Comparison of ENCODE assay signal across 17 mouse cellular contexts in the genomic region with DNA sequence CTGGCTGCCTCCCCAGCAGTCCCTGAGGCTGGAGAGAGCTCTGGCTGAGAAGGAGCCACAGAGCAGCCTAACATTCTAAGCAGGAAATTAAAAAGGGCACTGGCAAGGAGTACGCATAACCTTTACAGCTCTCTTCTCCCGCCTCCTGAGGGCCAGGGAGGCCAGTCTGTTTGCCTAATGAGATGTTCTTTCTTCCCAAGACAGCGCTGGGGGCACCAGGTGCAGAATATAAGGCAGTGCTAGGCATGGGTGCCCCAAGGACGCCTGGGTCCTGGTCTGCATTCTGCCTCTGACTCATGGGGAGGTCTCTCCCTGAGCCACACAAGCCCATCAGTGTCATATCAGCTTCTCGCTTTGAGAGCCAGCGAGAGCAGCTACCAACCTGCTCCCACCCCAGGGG. TPM values are rescaled to one million over a fixed set of nuclear protein-coding genes. Genes with fewer than 3 reads are reported as not detected.
A peak's percentile ranks its signal among the peaks of the same experiment; 100 is the strongest.
DNase-seq lines count a peak whose midpoint lies in the region; ATAC-seq and TF ChIP-seq lines count a peak whose summit lies in the region.
"Had no signal": no experiment of that assay in that cellular context is flagged by ENCODE, and none has a peak within 500 bp of the region (broad histone marks: within the 10 kb centered on the region; RNA-seq: fewer than 3 reads in every experiment).

No protein-coding gene starts in this region.

- no peak overlapping the region for H3K4me2 ChIP-seq in forebrain, embryonic 12.5 days
- no peak overlapping the region for H3K4me2 ChIP-seq in forebrain, postnatal 0 days (ENCODE audit: low read depth)
- H3K4me2 ChIP-seq in kidney, embryonic 16.5 days (replicated peaks; ENCODE audit: low read depth, low read length), result no peak overlapping the region
- no peak overlapping the region for H3K4me2 ChIP-seq in embryonic facial prominence, embryonic 12.5 days (replicated peaks)
- no peak overlapping the region for H3K4me2 ChIP-seq in midbrain, embryonic 11.5 days
- H3K4me2 ChIP-seq: lung, embryonic 15.5 days had no signal

- WGBS in forebrain, embryonic 12.5 days, result 74% methylated on average over 6 of the region's 6 CpGs
- 68% methylated on average over 6 of the region's 6 CpGs for WGBS in forebrain, postnatal 0 days
- WGBS in kidney, embryonic 16.5 days, result 77% methylated on average over 6 of the region's 6 CpGs
- WGBS in embryonic facial prominence, embryonic 12.5 days, result 80% methylated on average over 6 of the region's 6 CpGs
- 84% methylated on average over 6 of the region's 6 CpGs for WGBS in midbrain, embryonic 11.5 days

- TF ChIP-seq CTCF in forebrain, postnatal 0 days (IDR thresholded peaks at IDR 0.05; ENCODE audit: low read depth), result no peak

- no peak for ATAC-seq in forebrain, embryonic 12.5 days (ENCODE audit: low FRiP score)
- no peak for ATAC-seq in forebrain, postnatal 0 days
- no peak for ATAC-seq in kidney, embryonic 16.5 days (ENCODE audit: low FRiP score, low TSS enrichment)
- no peak for ATAC-seq in embryonic facial prominence, embryonic 12.5 days (ENCODE audit: insufficient number of reproducible peaks, insufficient read depth, low FRiP score, low TSS enrichment)
- no peak for ATAC-seq in midbrain, embryonic 11.5 days (ENCODE audit: low FRiP score)

- H3K27me3 ChIP-seq in forebrain, embryonic 12.5 days, result no peaks in the 10 kb centered on the region
- no peaks in the 10 kb centered on the region for H3K27me3 ChIP-seq in forebrain, postnatal 0 days (ENCODE audit: insufficient read depth, low read length)
- no peaks in the 10 kb centered on the region for H3K27me3 ChIP-seq in kidney, embryonic 16.5 days (ENCODE audit: insufficient read depth, low read length)
- no peaks in the 10 kb centered on the region for H3K27me3 ChIP-seq in embryonic facial prominence, embryonic 12.5 days
- H3K27me3 ChIP-seq in midbrain, embryonic 11.5 days (ENCODE audit: control insufficient read depth, insufficient read depth, low read length), result no peaks in the 10 kb centered on the region
- H3K27me3 ChIP-seq: lung, embryonic 15.5 days had no signal

- no peak overlapping the region for H3K4me3 ChIP-seq in forebrain, embryonic 12.5 days (replicated peaks)
- H3K4me3 ChIP-seq in forebrain, postnatal 0 days (ENCODE audit: low read depth, low read length), result no peak overlapping the region
- no peak overlapping the region for H3K4me3 ChIP-seq in kidney, embryonic 16.5 days (ENCODE audit: low read length)
- no peak overlapping the region for H3K4me3 ChIP-seq in embryonic facial prominence, embryonic 12.5 days
- H3K4me3 ChIP-seq in midbrain, embryonic 11.5 days (ENCODE audit: low read depth, low read length), result no peak overlapping the region
- H3K4me3 ChIP-seq: lung, embryonic 15.5 days had no signal

- H3K27ac ChIP-seq in forebrain, embryonic 12.5 days, result no peak overlapping the region; the same call in 1 of the 2 replicates
- H3K27ac ChIP-seq in forebrain, postnatal 0 days (ENCODE audit: low read depth, low read length), result no peak overlapping the region
- no peak overlapping the region for H3K27ac ChIP-seq in kidney, embryonic 16.5 days (ENCODE audit: low read length)
- 0 out of 2 replicates have a peak overlapping the region, but pooled peaks have one; percentile 23 for H3K27ac ChIP-seq in embryonic facial prominence, embryonic 12.5 days
- peak overlapping the region; percentile 25; the same call in 1 of the 2 replicates for H3K27ac ChIP-seq in midbrain, embryonic 11.5 days (ENCODE audit: low read depth, low read length)
- H3K27ac ChIP-seq: lung, embryonic 15.5 days had no signal

- H3K9ac ChIP-seq in forebrain, embryonic 12.5 days, result peak overlapping the region; percentile 14; the same call in 1 of the 2 replicates
- no peak overlapping the region for H3K9ac ChIP-seq in forebrain, postnatal 0 days
- H3K9ac ChIP-seq in kidney, embryonic 16.5 days (replicated peaks; ENCODE audit: low read length), result peak overlapping the region; percentile 35; the same call in 1 of the 2 replicates
- no peak overlapping the region for H3K9ac ChIP-seq in embryonic facial prominence, embryonic 12.5 days
- no peak overlapping the region for H3K9ac ChIP-seq in midbrain, embryonic 11.5 days (ENCODE audit: low read length)

- peaks cover 6% of the 10 kb centered on the region; the same call in 1 of the 2 replicates for H3K36me3 ChIP-seq in forebrain, embryonic 12.5 days (replicated peaks)
- H3K36me3 ChIP-seq in forebrain, postnatal 0 days (ENCODE audit: insufficient read depth), result no peaks in the 10 kb centered on the region
- H3K36me3 ChIP-seq in kidney, embryonic 16.5 days (ENCODE audit: insufficient read depth, low read length), result 0 out of 2 replicates have a peak, but pooled peaks cover 3% of the 10 kb centered on the region
- 0 out of 2 replicates have a peak, but pooled peaks cover 3% of the 10 kb centered on the region for H3K36me3 ChIP-seq in embryonic facial prominence, embryonic 12.5 days
- no peaks in the 10 kb centered on the region for H3K36me3 ChIP-seq in midbrain, embryonic 11.5 days (ENCODE audit: control insufficient read depth, insufficient read depth, low read length)

- H3K4me1 ChIP-seq in forebrain, embryonic 12.5 days, result peaks cover 33% of the 10 kb centered on the region
- H3K4me1 ChIP-seq in forebrain, postnatal 0 days (ENCODE audit: insufficient read depth), result no peaks in the 10 kb centered on the region
- H3K4me1 ChIP-seq in kidney, embryonic 16.5 days (ENCODE audit: insufficient read depth, low read length), result peaks cover 21% of the 10 kb centered on the region
- peaks cover 19% of the 10 kb centered on the region for H3K4me1 ChIP-seq in embryonic facial prominence, embryonic 12.5 days
- H3K4me1 ChIP-seq in midbrain, embryonic 11.5 days (ENCODE audit: control insufficient read depth, insufficient read depth, low read length), result peaks cover 13% of the 10 kb centered on the region

- no peak for DNase-seq in forebrain, postnatal 0 days
- DNase-seq in kidney, postnatal 10 days, result no peak
- no peak for DNase-seq in midbrain, embryonic 11.5 days (ENCODE audit: low spot score, missing footprints)
- DNase-seq in lung, postnatal 14 days, result no peak
- DNase-seq in layer of hippocampus, adult 9-11 months, result no peak
- DNase-seq: B cell, adult 2 months; cerebellum, adult 11-12 months; gastrocnemius, postnatal 10 days; heart, postnatal 10 days; kidney, adult 18-20 months had no signal

- no peaks in the 10 kb centered on the region for H3K9me3 ChIP-seq in forebrain, embryonic 12.5 days
- no peaks in the 10 kb centered on the region for H3K9me3 ChIP-seq in forebrain, postnatal 0 days (ENCODE audit: low read length)
- H3K9me3 ChIP-seq in kidney, embryonic 16.5 days (ENCODE audit: low read length), result no peaks in the 10 kb centered on the region
- no peaks in the 10 kb centered on the region for H3K9me3 ChIP-seq in embryonic facial prominence, embryonic 12.5 days
- H3K9me3 ChIP-seq in midbrain, embryonic 11.5 days (ENCODE audit: control insufficient read depth, low read length), result no peaks in the 10 kb centered on the region
- H3K9me3 ChIP-seq: G1E; lung, embryonic 15.5 days had no signal

RNA-seq across cellular contexts. Expression of gene Kif18b, which starts 3.4 kb away (rescaled TPM):
- polyA plus RNA-seq in forebrain, embryonic 12.5 days (2016; fragmentation: Nextera tagmentation; extraction: Ambion mirVana), result 10.8 and 13.0 TPM in 2 replicates
- total RNA-seq in forebrain, postnatal 0 days (2014; rRNA removed), result 3.2 and 6.6 TPM in 2 replicates
- polyA plus RNA-seq in forebrain, postnatal 0 days (2015; fragmentation: Nextera tagmentation; extraction: Ambion mirVana), result 0.54 and 0.70 TPM in 2 replicates
- polyA plus RNA-seq in kidney, embryonic 16.5 days (2015; fragmentation: Nextera tagmentation; extraction: Ambion mirVana), result 11.5 and 12.6 TPM in 2 replicates
- polyA plus RNA-seq in embryonic facial prominence, embryonic 12.5 days (2016; fragmentation: Nextera tagmentation; extraction: Ambion mirVana), result 10.3 and 10.6 TPM in 2 replicates
- polyA plus RNA-seq in midbrain, embryonic 11.5 days (2014; fragmentation: Nextera tagmentation; extraction: Ambion mirVana), result 6.3 and 6.9 TPM in 2 replicates

RNA-seq across cellular contexts. Expression of gene Gfap, which starts 20.8 kb away (rescaled TPM):
- polyA plus RNA-seq in forebrain, embryonic 12.5 days (2016; fragmentation: Nextera tagmentation; extraction: Ambion mirVana), result 0.09 TPM in 1 of 2 replicates, not detected in the other
- 44.4 and 58.9 TPM in 2 replicates for total RNA-seq in forebrain, postnatal 0 days (2014; rRNA removed)
- 31.8 and 52.6 TPM in 2 replicates for polyA plus RNA-seq in forebrain, postnatal 0 days (2015; fragmentation: Nextera tagmentation; extraction: Ambion mirVana)
- polyA plus RNA-seq in kidney, embryonic 16.5 days (2015; fragmentation: Nextera tagmentation; extraction: Ambion mirVana), result 0.41 and 0.50 TPM in 2 replicates
- 0.29 and 0.41 TPM in 2 replicates for polyA plus RNA-seq in embryonic facial prominence, embryonic 12.5 days (2016; fragmentation: Nextera tagmentation; extraction: Ambion mirVana)
- polyA plus RNA-seq in midbrain, embryonic 11.5 days (2014; fragmentation: Nextera tagmentation; extraction: Ambion mirVana), result 0.11 TPM in 1 of 2 replicates, not detected in the other
- total RNA-seq: G1E had no signal
- polyA plus RNA-seq: G1E had no signal

RNA-seq across cellular contexts. Expression of gene C1ql1, which starts 25.0 kb away (rescaled TPM):
- 3.7 and 4.0 TPM in 2 replicates for polyA plus RNA-seq in forebrain, embryonic 12.5 days (2016; fragmentation: Nextera tagmentation; extraction: Ambion mirVana)
- 10.3 and 11.8 TPM in 2 replicates for total RNA-seq in forebrain, postnatal 0 days (2014; rRNA removed)
- polyA plus RNA-seq in forebrain, postnatal 0 days (2015; fragmentation: Nextera tagmentation; extraction: Ambion mirVana), result 3.9 and 5.4 TPM in 2 replicates
- polyA plus RNA-seq in kidney, embryonic 16.5 days (2015; fragmentation: Nextera tagmentation; extraction: Ambion mirVana), result 2.5 and 3.0 TPM in 2 replicates
- polyA plus RNA-seq in embryonic facial prominence, embryonic 12.5 days (2016; fragmentation: Nextera tagmentation; extraction: Ambion mirVana), result 3.7 and 3.9 TPM in 2 replicates
- polyA plus RNA-seq in midbrain, embryonic 11.5 days (2014; fragmentation: Nextera tagmentation; extraction: Ambion mirVana), result 15.1 and 17.4 TPM in 2 replicates
- total RNA-seq: G1E had no signal
- polyA plus RNA-seq: G1E had no signal

RNA-seq across cellular contexts. Expression of gene Fam187a, which starts 36.5 kb away (rescaled TPM):
- polyA plus RNA-seq in forebrain, embryonic 12.5 days (2016; fragmentation: Nextera tagmentation; extraction: Ambion mirVana), result not detected in 2 replicates
- 0.38 TPM in 1 of 2 replicates, not detected in the other for total RNA-seq in forebrain, postnatal 0 days (2014; rRNA removed)
- polyA plus RNA-seq in forebrain, postnatal 0 days (2015; fragmentation: Nextera tagmentation; extraction: Ambion mirVana), result not detected in 2 replicates
- polyA plus RNA-seq in kidney, embryonic 16.5 days (2015; fragmentation: Nextera tagmentation; extraction: Ambion mirVana), result not detected in 2 replicates
- polyA plus RNA-seq in embryonic facial prominence, embryonic 12.5 days (2016; fragmentation: Nextera tagmentation; extraction: Ambion mirVana), result 0.14 TPM in 1 of 2 replicates, not detected in the other
- 0.10 and 0.11 TPM in 2 replicates for polyA plus RNA-seq in midbrain, embryonic 11.5 days (2014; fragmentation: Nextera tagmentation; extraction: Ambion mirVana)
- total RNA-seq: gastrocnemius, postnatal 10 days; heart, postnatal 10 days; left cerebral cortex, postnatal 10 days had no signal
- polyA plus RNA-seq: G1E; lung, embryonic 15.5 days; neural tube, embryonic 14.5 days had no signal

RNA-seq across cellular contexts. Expression of gene Ccdc103, which starts 40.5 kb away (rescaled TPM):
- polyA plus RNA-seq in forebrain, embryonic 12.5 days (2016; fragmentation: Nextera tagmentation; extraction: Ambion mirVana), result 1.7 and 2.4 TPM in 2 replicates
- 3.1 and 4.4 TPM in 2 replicates for total RNA-seq in forebrain, postnatal 0 days (2014; rRNA removed)
- 2.7 and 2.9 TPM in 2 replicates for polyA plus RNA-seq in forebrain, postnatal 0 days (2015; fragmentation: Nextera tagmentation; extraction: Ambion mirVana)
- 1.9 and 2.1 TPM in 2 replicates for polyA plus RNA-seq in kidney, embryonic 16.5 days (2015; fragmentation: Nextera tagmentation; extraction: Ambion mirVana)
- 1.0 and 1.7 TPM in 2 replicates for polyA plus RNA-seq in embryonic facial prominence, embryonic 12.5 days (2016; fragmentation: Nextera tagmentation; extraction: Ambion mirVana)
- polyA plus RNA-seq in midbrain, embryonic 11.5 days (2014; fragmentation: Nextera tagmentation; extraction: Ambion mirVana), result 1.6 and 1.9 TPM in 2 replicates

Comparison
In these comparisons a context has a peak if more than half of its experiments do, and no peak if none do; other contexts are left out.
1. H3K9ac ChIP-seq: peak in forebrain, embryonic 12.5 days (single experiment) and kidney, embryonic 16.5 days (single experiment); none in forebrain, postnatal 0 days (single experiment), embryonic facial prominence, embryonic 12.5 days (single experiment) and midbrain, embryonic 11.5 days (single experiment).
2. RNA of gene Gfap, which starts 20.8 kb away (polyA plus RNA-seq): 31.8 to 52.6 TPM in forebrain, postnatal 0 days; 0.41 to 0.50 TPM in kidney, embryonic 16.5 days, 0.29 to 0.41 TPM in embryonic facial prominence, embryonic 12.5 days, 0.11 TPM in midbrain, embryonic 11.5 days and 0.09 TPM in forebrain, embryonic 12.5 days; every median in the first group is over 10 times any median in the second.
3. H3K27ac ChIP-seq: peak in embryonic facial prominence, embryonic 12.5 days (single experiment) and midbrain, embryonic 11.5 days (single experiment); none in forebrain, embryonic 12.5 days (single experiment), forebrain, postnatal 0 days (single experiment) and kidney, embryonic 16.5 days (single experiment).